Mouse (Mus musculus): ENCODE measurements around the gene Srek1.

DNA sequence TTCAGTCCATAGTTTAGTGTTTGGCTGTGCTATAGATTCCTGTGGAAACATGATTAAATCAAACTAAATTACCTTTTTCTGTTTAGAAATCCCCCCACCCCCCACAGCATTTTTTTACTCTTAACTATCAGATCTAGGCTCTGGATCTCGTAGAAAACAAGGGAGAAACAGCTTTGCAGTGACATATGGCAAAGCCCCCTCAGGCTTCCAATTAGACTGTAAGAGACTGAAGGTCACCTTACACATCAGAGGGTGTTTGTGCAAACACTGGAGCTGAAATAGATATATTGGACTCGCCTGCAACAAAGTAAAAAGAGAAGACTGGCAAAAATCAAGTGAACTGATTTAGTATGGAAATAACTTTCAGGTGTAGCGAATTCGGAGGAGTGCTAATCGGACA, 29.3 kb upstream of the Srek1 start:
- TF ChIP-seq CTCF (conservative IDR thresholded peaks at IDR 0.05; ENCODE audit: low read length) (no peak), POU5F1 (IDR thresholded peaks at IDR 0.05; ENCODE audit: borderline replicate concordance, low read length) (no peak), NANOG (IDR thresholded peaks at IDR 0.05; ENCODE audit: borderline replicate concordance, low read length) (no peak)
